Mouse (Mus musculus) hematopoietic stem cell, adult 5-6 weeks (primary cell): ENCODE data around the gene Gm9844. TPM values are rescaled to one million over a fixed set of nuclear protein-coding genes. Genes with fewer than 3 reads are reported as not detected.
"Not testable (repeated sequence)": the region's sequence is repeated elsewhere in the genome, so short reads cannot be mapped to it uniquely, and the experiment has no call there.

Experiments used
- ATAC-seq, 2 experiments: fragments of 125-278 bp in 1 of 2; replicated peaks in 1 of 2; 2 replicates each; pipeline ENCODE4 v1.8.0; 2016 to 2017; ENCODE audit warnings: inconsistent platforms in 2 of 2, mild to moderate bottlenecking in 2 of 2, moderate number of reproducible peaks in 2 of 2, low read depth in 1 of 2, moderate TSS enrichment in 1 of 2; ENCODE audit not compliant: low FRiP score in 2 of 2, poor library complexity in 2 of 2, severe bottlenecking in 2 of 2, insufficient read depth in 1 of 2, low TSS enrichment in 1 of 2
- total RNA-seq: library from RNA; stranded (forward); fragments of 172-1452, 232-1000 nt; gene quantifications from 2 replicates; pipeline ENCODE4 v1.2.3, GENCODE M21; 2017

Gm9844 gene
- 12.6 and 24.0 TPM in 2 replicates for total RNA-seq

- no peak for ATAC-seq
Measured at GRCm38 (mm10) chr7:24861913-24862312, at the start of gene Gm9844. Gene Gm9844, plus strand, starts transcription at chr7:24862213.

GRCm38 (mm10) chr7:24817502-24817901, 44.5 kb upstream of the Gm9844 start:
- ATAC-seq = peak; percentile 78 to 90; a peak in 3 of 4 replicates

- ATAC-seq = no peak; a peak in 1 of 4 replicates
Measured at GRCm38 (mm10) chr7:24824452-24824851, 37.6 kb upstream of the Gm9844 start.

GRCm38 (mm10) chr7:24827181-24827580, 34.8 kb upstream of the Gm9844 start:
- ATAC-seq = no peak

- peak; percentile 83 to 92 for ATAC-seq
Measured at GRCm38 (mm10) chr7:24838732-24839409, 23.1 kb upstream of the Gm9844 start.

GRCm38 (mm10) chr7:24839410-24839808, 22.6 kb upstream of the Gm9844 start:
- peak; percentile 47 to 50 for ATAC-seq

GRCm38 (mm10) chr7:24840331-24840730, 21.7 kb upstream of the Gm9844 start:
- ATAC-seq = no peak

- ATAC-seq = no peak
Measured at GRCm38 (mm10) chr7:24841009-24841408, 21.0 kb upstream of the Gm9844 start.

GRCm38 (mm10) chr7:24844144-24844543, 17.9 kb upstream of the Gm9844 start:
- ATAC-seq = no peak

- no peak for ATAC-seq
Measured at GRCm38 (mm10) chr7:24845181-24845580, 16.8 kb upstream of the Gm9844 start.

GRCm38 (mm10) chr7:24845713-24846112, 16.3 kb upstream of the Gm9844 start:
- peak; percentile 94 to 99 for ATAC-seq

GRCm38 (mm10) chr7:24846576-24846975, 15.4 kb upstream of the Gm9844 start:
- not testable (repeated sequence) for ATAC-seq

GRCm38 (mm10) chr7:24850162-24850561, 11.9 kb upstream of the Gm9844 start:
- no peak for ATAC-seq

- ATAC-seq = peak; percentile 68 to 76
Measured at GRCm38 (mm10) chr7:24850899-24851303, 11.1 kb upstream of the Gm9844 start.

GRCm38 (mm10) chr7:24851596-24852325, 10.3 kb upstream of the Gm9844 start:
- no peak for ATAC-seq

GRCm38 (mm10) chr7:24852557-24853232, 9.3 kb upstream of the Gm9844 start:
- 0 out of 4 replicates have a peak, but pooled peaks of 1 of the 2 experiments have one; percentile 30 for ATAC-seq

GRCm38 (mm10) chr7:24853233-24853563, 8.8 kb upstream of the Gm9844 start:
- ATAC-seq = no peak

GRCm38 (mm10) chr7:24853695-24854094, 8.3 kb upstream of the Gm9844 start:
- no peak for ATAC-seq
